Mouse (Mus musculus) T-helper 1 cell (primary cell): ENCODE measurements at regions not wholly inside any gene's neighbourhood (a gene's known extent, or its start where the extent isn't known, plus 50 kb on each side); places are given as distances from the start of the nearest gene placed in this dataset.
"Not testable (repeated sequence)": the region's sequence is repeated elsewhere in the genome, so short reads cannot be mapped to it uniquely, and the experiment has no call there.

Source experiments
- in situ Hi-C: fragments of 300-600 bp; cut with MboI, MseI; formaldehyde crosslinking; loops from one replicate; pipeline ENCODE4 v1.15.1; 2025; ENCODE audit warnings: high pct_unique_total_duplicates

DNA sequence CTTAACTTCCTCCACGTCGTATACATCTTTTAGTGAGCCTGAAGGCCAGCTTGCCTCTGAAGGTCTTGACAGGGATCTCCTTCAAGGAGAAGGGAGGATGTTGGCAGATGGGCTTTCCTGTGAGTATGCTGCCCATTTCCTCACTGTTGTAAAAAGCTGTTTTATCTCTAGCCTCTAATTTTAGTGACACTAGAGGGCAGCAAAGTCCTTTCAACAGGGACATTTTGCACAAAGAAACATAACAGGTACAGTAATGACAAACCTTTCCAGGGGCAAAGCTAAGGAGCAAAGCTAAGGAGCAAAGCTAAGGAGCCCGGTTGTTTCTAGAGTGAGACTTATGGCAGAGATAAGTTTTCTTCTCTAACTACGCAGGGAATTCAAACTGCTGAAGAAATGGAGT is 59.0 kb upstream of the Kbtbd8 start:
- in situ Hi-C loops: loop anchor here (25.0 kb wide), 1 partner anchor 1954 kb away; no protein-coding TSS in a partner anchor

DNA sequence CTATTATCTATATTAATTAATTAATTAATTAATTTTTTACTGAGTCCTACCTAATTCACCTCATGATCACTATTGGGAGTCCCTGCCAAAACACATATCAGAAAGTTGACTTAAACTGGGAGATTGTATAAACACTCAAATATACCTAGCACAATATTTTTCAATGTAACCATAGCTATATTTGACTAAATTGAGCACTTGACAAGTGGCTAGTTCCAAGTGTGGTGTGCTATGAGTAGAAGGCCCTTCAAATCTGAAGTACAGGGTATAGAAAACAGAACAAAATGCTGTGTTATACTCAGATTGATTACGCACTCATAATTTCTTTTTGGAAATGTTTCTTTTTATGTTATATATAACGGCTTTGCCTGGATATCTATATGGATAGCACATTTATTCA is 60.8 kb upstream of the Kbtbd8 start:
- in situ Hi-C loops: loop anchor here (25.0 kb wide), 1 partner anchor 1956 kb away; no protein-coding TSS in a partner anchor

DNA sequence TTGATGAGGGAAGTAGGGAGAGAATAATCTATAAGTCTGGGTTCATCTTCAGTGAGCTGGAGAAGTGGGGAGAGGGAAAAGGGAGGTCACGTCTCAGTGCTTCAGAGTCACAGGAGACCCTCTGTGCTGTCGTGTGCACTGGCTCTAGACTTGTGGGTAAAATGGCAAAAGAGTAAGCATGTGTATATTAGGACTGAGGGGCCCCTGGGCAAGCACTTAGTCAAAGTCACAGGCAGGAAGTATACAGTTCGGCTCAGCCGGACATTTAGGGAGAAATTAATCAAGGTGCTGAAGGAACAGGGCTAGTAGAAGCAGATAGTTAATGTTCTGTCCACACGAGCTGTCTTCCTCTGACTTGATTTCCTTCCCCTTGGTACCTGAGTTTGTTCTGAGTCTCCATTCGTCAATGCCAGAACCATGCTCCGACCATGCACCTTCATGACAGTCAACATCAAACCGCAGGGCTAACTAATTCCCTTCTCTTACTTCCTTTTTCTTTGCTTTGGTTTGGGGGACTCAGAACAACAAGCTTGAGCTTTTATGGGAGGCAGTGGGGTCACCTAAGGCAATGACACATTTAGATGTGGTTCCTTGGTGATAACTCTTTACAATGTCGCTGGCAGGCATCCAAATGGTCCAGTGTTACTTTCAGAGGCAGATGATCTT is 63.2 kb upstream of the Kbtbd8 start:
- in situ Hi-C loops: loop anchor here (25.0 kb wide), 1 partner anchor 1958 kb away; no protein-coding TSS in a partner anchor

DNA sequence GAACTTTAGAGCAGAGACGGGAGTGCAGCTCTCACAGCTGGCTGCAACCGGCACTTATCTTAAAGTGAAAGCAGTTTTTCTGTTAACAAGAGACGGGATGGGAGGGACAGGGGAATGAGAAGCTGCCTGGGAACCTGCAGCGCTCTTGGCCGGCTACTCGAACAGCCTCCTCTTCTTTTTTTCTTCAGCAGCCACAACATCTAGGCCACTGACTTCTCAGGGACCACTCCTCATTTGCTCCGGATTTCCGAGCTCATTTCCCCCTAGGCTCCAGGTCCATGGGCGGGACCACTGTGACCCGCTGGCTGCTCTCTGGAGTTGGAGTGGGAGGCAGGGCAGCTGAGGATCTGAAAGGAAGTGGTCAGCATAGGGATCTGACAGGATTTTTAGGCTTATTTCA is 75.7 kb upstream of the Kbtbd8 start:
- in situ Hi-C loops: not testable (repeated sequence)

DNA sequence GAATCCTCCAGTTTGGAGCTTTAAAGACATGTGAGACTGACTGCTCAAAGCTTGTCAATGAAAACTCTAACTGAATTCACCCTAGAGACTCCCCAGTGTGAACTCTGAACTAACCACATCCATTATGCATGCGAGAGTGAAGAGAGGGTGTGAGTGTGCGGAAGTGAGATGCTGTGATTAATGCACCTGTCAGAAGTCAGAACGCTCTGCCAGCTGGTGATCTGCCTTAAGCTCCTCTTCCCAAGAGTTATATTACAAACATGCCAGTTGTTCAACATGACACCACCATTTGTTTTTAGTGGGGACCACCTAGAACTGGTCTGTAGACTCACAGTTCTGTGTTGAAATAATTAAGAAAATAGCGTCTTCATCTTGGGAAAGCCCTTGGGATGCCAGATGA is 92.8 kb upstream of the Kbtbd8 start:
- in situ Hi-C loops: no loop called here

DNA sequence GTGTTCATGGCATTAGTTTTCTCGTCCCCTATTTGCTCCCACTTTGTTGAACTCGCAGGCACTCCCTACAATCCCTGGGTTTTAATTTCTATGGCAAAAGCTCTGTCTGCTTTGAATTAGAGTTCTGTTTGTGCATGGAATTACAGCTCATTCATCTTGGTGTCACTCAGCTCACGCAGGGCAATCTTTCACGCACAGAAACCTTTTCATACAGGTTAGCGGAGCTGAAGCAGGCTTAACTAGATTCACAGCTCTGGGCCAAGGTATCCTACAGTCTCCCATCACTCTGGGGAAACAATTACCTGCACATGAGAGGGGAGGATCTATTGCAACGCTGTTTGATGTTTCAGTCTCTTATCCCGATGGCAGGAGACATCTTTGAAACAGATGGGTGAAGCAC is 95.3 kb upstream of the Kbtbd8 start:
- in situ Hi-C loops: no loop called here

DNA sequence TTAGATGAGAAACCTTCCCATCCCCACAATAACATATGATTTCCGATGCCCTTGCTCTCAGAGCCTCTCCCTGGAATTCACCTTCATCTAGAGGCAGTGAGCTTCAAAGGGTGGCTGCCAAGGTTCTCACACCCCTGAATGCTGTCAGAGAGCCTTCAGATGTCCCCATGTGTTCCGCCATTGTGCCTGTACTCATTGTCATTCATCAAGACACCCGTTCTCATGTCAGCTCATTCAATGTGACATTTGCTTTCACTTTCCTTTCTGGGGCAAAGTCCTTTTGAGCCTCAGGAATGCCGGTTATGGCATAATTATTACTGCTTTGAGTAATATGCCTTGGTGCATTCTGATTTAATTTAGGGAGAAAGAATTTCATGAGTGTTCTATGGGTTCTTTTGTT is 99.1 kb upstream of the Kbtbd8 start:
- in situ Hi-C loops: no loop called here

DNA sequence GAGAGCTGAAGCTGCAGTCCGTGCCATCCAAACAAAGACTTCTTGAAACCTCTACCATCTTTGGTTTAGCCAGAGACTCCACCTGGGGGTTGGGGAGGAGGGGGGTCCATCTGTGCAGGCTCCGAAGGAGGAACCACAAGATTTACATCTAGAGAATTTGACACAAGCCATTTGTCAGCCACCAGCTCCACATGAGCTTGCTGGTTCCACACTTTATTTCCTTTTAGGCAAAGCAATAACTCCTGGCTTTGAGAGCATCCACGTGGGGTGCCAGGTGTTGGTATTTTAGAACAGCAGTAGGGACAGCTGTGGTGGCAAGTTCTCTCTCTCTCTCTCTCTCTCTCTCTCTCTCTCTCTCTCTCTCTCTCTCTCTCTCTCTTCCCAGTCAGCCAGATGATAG is 99.6 kb upstream of the Kbtbd8 start:
- in situ Hi-C loops: no loop called here

DNA sequence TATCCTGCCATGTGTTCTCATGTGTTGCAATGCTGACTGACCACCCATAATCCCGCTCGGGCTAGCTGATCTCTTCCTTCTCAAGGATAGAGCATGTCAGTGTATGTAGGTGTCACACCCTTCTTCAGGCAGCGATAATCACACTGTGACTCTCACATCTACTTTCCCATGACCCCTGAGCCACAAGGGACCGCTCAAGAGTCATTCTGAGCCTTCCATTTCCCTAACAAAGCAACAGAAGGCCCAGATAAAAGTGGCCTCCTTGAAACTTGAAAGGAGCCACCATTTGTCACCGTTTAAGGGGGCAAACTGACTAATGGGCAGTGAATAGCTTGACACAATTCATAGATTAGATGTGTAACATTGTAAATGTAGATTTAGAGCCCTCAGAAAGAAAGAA is 103.9 kb upstream of the Kbtbd8 start:
- in situ Hi-C loops: no loop called here

DNA sequence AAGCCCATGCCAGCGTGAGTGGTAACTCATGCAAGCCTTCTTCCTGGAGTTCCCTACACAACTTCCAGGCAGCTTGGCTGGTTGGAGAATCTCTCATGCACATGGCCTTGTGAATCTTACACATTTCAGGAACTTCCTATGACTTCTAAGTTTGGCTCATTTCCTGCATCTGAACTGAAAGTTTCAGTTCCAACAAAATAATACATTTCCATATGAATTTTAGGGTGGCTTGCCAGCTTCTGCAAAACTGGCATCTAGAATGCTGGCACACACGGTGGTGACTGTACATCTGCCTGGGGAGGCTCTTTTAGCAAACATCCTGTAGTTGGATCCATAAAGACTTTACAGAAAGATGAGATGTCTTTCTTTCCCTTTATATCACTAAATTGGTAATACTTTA is 110.6 kb upstream of the Kbtbd8 start:
- in situ Hi-C loops: no loop called here

DNA sequence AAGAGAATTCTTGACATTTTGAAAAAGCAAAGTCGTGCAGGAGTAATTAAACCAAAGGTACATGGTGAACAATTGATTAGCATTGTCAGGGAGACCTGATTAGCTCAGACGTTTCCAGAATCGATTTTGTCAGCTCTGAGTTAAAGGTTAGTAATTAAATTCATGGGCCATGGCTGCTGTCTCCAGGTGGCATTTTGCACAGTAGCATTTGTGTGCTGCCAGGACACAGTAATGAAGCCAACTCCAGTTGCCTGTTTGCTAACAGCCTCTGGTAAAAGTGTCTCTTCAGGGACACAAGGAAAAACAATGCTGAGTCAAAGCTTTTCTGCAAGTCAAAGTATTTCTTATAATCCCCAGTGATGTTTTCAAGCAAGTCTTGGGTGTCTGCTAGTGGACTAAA is 113.3 kb upstream of the Kbtbd8 start:
- in situ Hi-C loops: no loop called here

DNA sequence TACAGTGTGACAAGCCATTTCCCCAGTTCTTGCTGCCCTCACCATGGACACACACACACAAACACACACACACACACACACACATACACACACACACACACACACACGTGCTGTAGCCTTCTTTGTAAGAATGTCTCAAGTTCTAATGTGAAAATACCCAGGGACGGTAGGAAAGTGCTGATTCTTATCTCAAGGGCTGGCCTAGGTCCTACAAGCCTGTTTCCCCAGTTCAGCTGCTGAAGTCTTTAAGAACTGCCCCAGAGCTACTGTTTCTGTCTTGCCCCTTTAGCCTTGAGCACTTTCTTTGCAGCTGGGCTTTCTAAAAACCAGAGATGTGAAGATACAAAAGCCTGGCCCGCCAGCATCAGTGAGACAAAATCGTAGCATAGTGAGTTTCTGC is 117.5 kb upstream of the Kbtbd8 start:
- in situ Hi-C loops: loop anchor here (25.0 kb wide), 2 partner anchors 912 to 1062 kb away; no protein-coding TSS in a partner anchor

DNA sequence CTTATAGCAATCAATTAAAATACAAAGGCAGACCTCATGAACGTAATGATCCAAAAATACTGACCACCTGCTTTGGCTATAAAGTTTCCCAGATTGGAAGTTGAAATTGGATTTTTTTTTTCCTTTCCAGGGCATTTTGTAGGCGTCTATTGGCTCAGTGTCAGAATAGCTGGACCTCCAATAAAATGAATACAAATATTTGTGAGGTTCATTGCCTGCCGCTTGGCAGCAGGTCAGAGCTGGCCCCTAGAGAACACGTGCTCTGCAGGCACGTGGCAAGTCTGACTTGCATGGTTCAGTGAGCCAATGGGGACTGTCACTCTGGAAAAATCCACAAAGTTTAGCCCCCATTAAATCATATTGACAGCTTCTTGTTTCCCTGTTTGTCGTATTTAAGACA is 118.0 kb upstream of the Kbtbd8 start:
- in situ Hi-C loops: loop anchor here (25.0 kb wide), 2 partner anchors 912 to 1062 kb away; no protein-coding TSS in a partner anchor

DNA sequence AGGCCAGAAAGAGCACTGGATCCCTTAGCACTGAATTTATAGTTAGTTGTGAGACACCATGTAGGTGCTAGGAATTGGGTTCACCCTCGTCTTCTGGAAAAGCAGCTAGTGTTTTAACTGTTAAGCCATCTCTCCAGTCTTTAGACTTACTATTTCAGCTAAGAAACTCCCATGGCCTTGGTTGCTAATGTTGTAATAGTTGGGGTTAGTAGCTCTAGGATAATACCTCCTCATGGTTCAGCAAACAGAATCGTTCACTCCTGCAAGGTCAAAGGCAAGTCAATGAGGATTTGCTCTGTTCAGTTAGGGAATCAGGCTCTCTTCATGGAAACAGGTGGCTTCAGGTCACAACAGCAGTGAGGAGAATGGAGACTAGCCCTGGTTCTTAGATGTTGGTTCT is 118.7 kb upstream of the Kbtbd8 start:
- in situ Hi-C loops: loop anchor here (25.0 kb wide), 2 partner anchors 911 to 1061 kb away; no protein-coding TSS in a partner anchor

DNA sequence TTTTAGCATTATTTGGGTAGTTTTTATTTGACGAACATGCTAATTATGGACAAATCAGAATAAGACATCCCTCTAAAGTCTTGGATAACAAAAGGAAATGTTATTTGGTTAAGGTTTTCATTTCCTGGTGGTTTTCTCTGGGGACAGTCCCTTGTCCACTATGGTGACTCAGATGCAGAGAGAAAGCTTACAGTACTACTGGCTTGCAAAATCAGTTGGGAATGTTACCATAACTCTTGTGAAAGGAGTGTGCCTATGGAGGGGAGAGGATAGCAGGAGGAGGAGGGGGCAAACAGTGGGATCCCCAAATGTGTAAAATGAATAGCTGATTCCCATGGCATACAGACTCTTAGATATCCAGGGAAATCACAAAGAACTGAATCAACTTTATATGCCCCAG is 122.7 kb upstream of the Kbtbd8 start:
- in situ Hi-C loops: loop anchor here (25.0 kb wide), 2 partner anchors 907 to 1057 kb away; no protein-coding TSS in a partner anchor

DNA sequence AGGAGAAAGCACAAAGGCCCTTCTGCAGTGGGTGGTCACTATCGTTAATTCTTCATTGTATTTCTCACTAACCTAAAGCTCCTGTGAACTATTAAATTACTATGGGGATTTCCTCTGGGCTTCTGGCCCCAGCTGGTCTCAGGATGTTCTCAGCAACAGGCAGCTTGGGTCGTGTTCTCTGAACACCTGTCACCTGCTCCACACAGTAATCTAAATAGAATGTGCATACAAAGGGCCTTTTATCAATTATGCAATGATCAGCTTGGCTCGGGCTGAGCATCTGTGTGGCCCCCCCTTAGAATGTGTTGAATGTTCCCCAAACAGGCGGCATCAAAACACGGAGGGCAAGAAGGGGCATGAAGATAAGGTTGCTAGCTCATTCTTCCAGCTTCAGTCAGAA is 129.6 kb upstream of the Kbtbd8 start:
- in situ Hi-C loops: loop anchor here (5.0 to 25.0 kb wide), 4 partner anchors 363 to 1050 kb away; no protein-coding TSS in a partner anchor

DNA sequence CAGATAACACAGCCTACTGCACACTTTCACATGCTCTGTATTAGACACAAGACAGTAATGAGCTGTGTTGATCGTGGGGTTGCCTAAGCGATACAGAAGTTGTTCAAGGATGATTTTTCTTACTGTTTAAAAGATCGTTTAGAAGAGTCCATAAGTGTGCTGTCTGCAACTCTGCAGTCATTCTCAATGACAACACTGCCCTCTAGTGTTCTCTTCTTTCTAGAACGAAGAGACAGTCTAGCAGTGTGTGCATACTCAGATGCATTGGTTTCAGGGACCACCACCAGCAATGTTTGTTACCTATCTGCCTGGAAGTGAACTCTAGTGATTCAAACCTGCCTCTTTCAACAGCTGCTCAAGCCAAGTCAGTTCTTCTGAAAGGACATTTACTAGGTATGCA is 130.7 kb upstream of the Kbtbd8 start:
- in situ Hi-C loops: loop anchor here (5.0 to 25.0 kb wide), 4 partner anchors 362 to 1049 kb away; no protein-coding TSS in a partner anchor

DNA sequence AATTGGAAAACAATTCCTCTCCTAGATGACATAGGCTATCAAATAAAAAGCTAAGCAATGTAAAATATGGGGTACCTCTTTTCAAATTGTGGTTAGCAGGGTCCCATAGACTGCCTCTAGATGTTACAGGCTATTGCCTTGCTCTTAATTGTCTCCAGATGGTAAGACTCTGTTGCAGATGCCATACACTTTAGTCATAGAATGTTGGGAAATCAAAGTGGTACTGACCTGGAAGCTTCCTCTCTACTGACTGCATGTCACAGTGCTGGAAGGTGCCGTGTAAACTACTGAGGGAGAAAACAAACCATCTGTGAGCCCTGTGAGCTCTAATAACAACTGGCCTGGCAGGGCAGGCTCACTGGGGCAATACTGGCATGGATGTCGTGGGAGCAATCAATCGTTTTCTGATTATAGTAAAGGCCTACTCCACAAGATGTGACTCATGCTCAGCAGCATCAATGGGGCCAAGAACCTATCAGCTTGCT is 132.6 kb upstream of the Kbtbd8 start:
- in situ Hi-C loops: loop anchor here (10.0 to 25.0 kb wide), 3 partner anchors 360 to 1047 kb away; no protein-coding TSS in a partner anchor

DNA sequence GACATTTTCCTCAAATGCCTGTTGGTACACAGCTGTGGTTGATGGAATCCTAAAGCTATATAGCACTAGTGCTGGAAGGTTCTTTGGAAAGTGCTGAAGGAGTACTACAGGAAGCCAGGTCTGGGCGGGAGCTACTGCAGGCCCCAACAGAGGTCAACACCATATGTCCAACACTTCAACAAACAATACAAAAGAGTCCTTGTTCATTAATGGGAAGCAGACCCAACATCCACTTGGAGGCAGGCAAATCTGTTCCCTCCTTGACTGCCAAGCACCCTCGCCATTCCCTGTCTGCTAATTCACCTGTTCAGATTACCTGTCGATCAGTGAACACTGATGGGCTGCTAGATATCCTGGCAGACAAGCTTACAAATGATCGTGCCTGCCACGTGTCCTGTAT is 148.4 kb upstream of the Kbtbd8 start:
- in situ Hi-C loops: loop anchor here (10.0 kb wide), 1 partner anchor 354 kb away; no protein-coding TSS in a partner anchor

DNA sequence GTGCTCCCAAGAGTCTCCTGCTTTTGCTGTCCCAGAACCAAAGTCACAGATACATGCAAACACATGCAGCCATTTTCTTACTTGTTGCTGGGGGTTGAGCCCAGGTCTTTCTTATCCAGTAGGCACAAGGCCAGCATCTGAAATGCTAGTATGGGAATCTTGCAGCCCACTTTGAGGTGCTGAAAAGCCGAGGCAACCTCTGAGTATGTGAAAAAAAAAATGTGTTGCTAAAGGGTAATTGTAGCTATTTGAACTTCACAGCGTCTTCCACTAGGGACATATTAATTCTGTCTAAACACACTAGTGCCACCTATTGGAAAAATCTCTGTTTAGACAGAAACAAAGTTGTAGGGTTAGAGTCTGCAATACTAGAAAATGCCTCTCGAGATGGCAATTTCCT is 150.1 kb upstream of the Kbtbd8 start:
- in situ Hi-C loops: loop anchor here (10.0 kb wide), 1 partner anchor 352 kb away; no protein-coding TSS in a partner anchor

DNA sequence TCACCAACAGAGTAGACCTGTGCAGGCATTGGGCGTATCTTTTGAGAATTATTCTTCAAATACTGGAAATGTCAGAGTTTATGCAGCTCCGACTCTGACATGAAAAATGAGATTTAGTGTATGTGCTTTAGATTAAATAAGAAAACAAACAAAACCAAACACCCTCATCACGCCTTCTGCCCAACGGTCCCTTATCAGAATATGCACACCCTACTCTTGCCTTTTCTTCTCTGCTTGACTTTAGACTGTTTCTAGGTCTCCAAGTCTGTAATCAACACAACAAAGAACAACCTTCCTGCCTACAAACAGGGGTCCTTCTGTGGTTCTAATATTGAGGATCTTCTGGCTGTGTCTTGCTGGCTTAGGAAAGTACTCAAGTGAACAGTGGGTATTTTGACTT is 153.8 kb upstream of the Kbtbd8 start:
- in situ Hi-C loops: loop anchor here (10.0 kb wide), 1 partner anchor 348 kb away; no protein-coding TSS in a partner anchor

DNA sequence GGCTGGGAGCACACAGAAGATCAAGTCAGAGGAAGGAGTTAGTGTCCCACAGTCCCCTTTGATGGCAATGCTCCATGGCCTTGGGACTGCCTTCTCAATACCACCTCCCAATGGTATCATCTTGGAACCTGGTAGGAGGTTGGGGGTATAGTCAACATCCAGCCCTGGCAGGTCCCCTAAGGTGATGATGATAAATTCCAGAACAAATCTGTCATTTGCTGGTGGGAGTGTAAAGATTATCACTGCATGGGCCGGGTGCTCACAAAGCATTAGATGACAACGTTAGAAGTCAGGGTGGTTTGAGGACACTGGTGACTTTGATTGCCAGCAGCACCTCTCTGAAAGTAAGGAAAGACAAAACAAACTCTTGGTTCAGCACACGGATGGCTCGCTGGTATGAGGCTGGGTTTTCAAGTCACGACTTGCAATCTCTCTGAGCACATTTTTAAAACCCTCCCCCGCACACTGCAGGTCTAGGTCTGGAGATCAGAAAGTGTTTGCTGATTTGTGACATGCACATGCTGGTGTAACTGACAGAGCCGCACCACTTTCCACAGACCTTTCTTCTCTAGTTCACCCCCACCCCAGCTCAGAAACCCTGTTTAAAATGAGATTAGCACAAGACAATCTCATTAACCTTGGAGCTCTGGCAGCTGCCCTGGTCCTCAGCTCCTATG is 154.5 kb upstream of the Kbtbd8 start:
- in situ Hi-C loops: loop anchor here (10.0 kb wide), 1 partner anchor 348 kb away; no protein-coding TSS in a partner anchor
